Mouse (Mus musculus) cortical plate, adult 2 months (tissue): ENCODE measurements around the gene Ago1. TPM values are rescaled to one million over a fixed set of nuclear protein-coding genes. Genes with fewer than 3 reads are reported as not detected.

Experiments
- H3K27ac ChIP-seq: fragments of 200-500 bp; 2 replicates; pipeline ENCODE4 v1.5.1; 2012; ENCODE audit warnings: low read length, control low read depth, inconsistent platforms; ENCODE audit not compliant: insufficient read depth
- H3K4me1 ChIP-seq: fragments of 200-500 bp; 2 replicates; pipeline ENCODE4 v1.6.1; 2011; ENCODE audit warnings: low read length; ENCODE audit not compliant: control insufficient read depth, insufficient read depth
- H3K4me3 ChIP-seq: fragments of 200-500 bp; 2 replicates; pipeline ENCODE4 v1.5.1; 2011; ENCODE audit warnings: mild to moderate bottlenecking, low read length, control low read depth; ENCODE audit not compliant: insufficient read depth
- CTCF ChIP-seq: fragments of 200-500 bp; IDR thresholded peaks from 2 replicates; pipeline ENCODE4 v1.5.1; 2011; ENCODE audit warnings: mild to moderate bottlenecking, control low read depth, low read length; ENCODE audit not compliant: insufficient read depth; ENCODE audit errors: extremely low read depth
- POLR2A ChIP-seq: fragments of 200-500 bp; IDR thresholded peaks from 2 replicates; pipeline ENCODE4 v1.6.1; 2011; ENCODE audit warnings: mild to moderate bottlenecking, low read length, control low read depth; ENCODE audit not compliant: insufficient read depth; ENCODE audit errors: extremely low read depth
- polyA plus RNA-seq: library from polyadenylated mRNA; depleted of rRNA; stranded (reverse); fragments of >200 nt; gene quantifications from 2 replicates; pipeline ENCODE4 v1.2.3, GENCODE M21; 2012

The Ago1 gene
- polyA plus RNA-seq, 1 experiment = 28.0 TPM

GRCm38 (mm10) chr4:126455441-126455840 is 12.9 kb downstream of the Ago1 start:
- TF ChIP-seq POLR2A (no peak), CTCF (no peak)
- no peaks in the 10 kb centered on the region for H3K4me1 ChIP-seq
- H3K27ac ChIP-seq = no peak overlapping the region
- no peak overlapping the region for H3K4me3 ChIP-seq

- no peak overlapping the region for H3K4me3 ChIP-seq
- TF ChIP-seq CTCF (no peak), POLR2A (no peak)
- H3K27ac ChIP-seq = no peak overlapping the region
- H3K4me1 ChIP-seq = no peaks in the 10 kb centered on the region
These were observed 13.7 kb downstream of the Ago1 start for GRCm38 (mm10) chr4:126454547-126455254.

GRCm38 (mm10) chr4:126450268-126450667 is 18.1 kb downstream of the Ago1 start:
- Histone ChIP-seq H3K4me1 (no peaks in the 10 kb centered on the region), H3K4me3 (no peak overlapping the region), H3K27ac (no peak overlapping the region)
- TF ChIP-seq CTCF (no peak), POLR2A (no peak)

GRCm38 (mm10) chr4:126447126-126447525 is 21.3 kb downstream of the Ago1 start:
- H3K27ac ChIP-seq = no peak overlapping the region
- no peaks in the 10 kb centered on the region for H3K4me1 ChIP-seq
- TF ChIP-seq POLR2A (no peak), CTCF (no peak)
- no peak overlapping the region for H3K4me3 ChIP-seq

GRCm38 (mm10) chr4:126444528-126444927 is 23.9 kb downstream of the Ago1 start:
- Histone ChIP-seq H3K27ac (no peak overlapping the region), H3K4me1 (no peaks in the 10 kb centered on the region), H3K4me3 (no peak overlapping the region)
- TF ChIP-seq CTCF (no peak), POLR2A (no peak)

- Histone ChIP-seq H3K27ac (no peak overlapping the region), H3K4me1 (peaks cover 9% of the 10 kb centered on the region), H3K4me3 (no peak overlapping the region)
- TF ChIP-seq POLR2A (no peak), CTCF (no peak)
These were observed 30.1 kb downstream of the Ago1 start for GRCm38 (mm10) chr4:126438261-126438660.

GRCm38 (mm10) chr4:126436268-126436667 is 32.1 kb downstream of the Ago1 start:
- Histone ChIP-seq H3K4me1 (peaks cover 9% of the 10 kb centered on the region), H3K4me3 (no peak overlapping the region), H3K27ac (no peak overlapping the region)
- TF ChIP-seq POLR2A (no peak), CTCF (no peak)

GRCm38 (mm10) chr4:126434094-126434493 is 34.3 kb downstream of the Ago1 start:
- no peak overlapping the region for H3K27ac ChIP-seq
- no peak for TF ChIP-seq CTCF
- H3K4me3 ChIP-seq = no peak overlapping the region
- H3K4me1 ChIP-seq = peaks cover 11% of the 10 kb centered on the region

GRCm38 (mm10) chr4:126433175-126433574 is 35.2 kb downstream of the Ago1 start:
- TF ChIP-seq POLR2A (no peak), CTCF (no peak)
- H3K27ac ChIP-seq = no peak overlapping the region
- H3K4me3 ChIP-seq = no peak overlapping the region
- H3K4me1 ChIP-seq = peaks cover 7% of the 10 kb centered on the region

GRCm38 (mm10) chr4:126431746-126432145 is 36.6 kb downstream of the Ago1 start:
- TF ChIP-seq POLR2A = no peak
- TF ChIP-seq CTCF = no peak
- H3K27ac ChIP-seq = no peak overlapping the region
- no peak overlapping the region for H3K4me3 ChIP-seq
- peaks cover 3% of the 10 kb centered on the region; the same call in 1 of the 2 replicates for H3K4me1 ChIP-seq
